Mouse (Mus musculus) liver, embryonic 14.5 days (tissue): ENCODE results near the gene Mrpl54. TPM values are rescaled to one million over a fixed set of nuclear protein-coding genes. Genes with fewer than 3 reads are reported as not detected.

Source experiments
- ATAC-seq: fragments of 200-750 bp; cut with Nextera tagmentation; 2 replicates; pipeline ENCODE4 v1.8.0; 2017; ENCODE audit warnings: moderate number of reproducible peaks, mild to moderate bottlenecking, moderate library complexity; ENCODE audit not compliant: insufficient read depth
- DNase-seq, 3 experiments: peaks; one replicate each; pipeline ENCODE4 v3.0.0-alpha.2; 2012 to 2013; ENCODE audit warnings: low read depth in 3 of 3, low spot score in 3 of 3
- H3K27ac ChIP-seq: fragments of 300-500 bp; sonication (generic); 2 replicates; pipeline ENCODE4 v1.5.1; 2014; ENCODE audit warnings: moderate library complexity, mild to moderate bottlenecking, control low read depth, inconsistent platforms
- H3K27me3 ChIP-seq: fragments of 300-500 bp; sonication (generic); 2 replicates; pipeline ENCODE4 v1.6.1; 2014; ENCODE audit warnings: mild to moderate bottlenecking, low read length, moderate library complexity; ENCODE audit not compliant: control insufficient read depth, insufficient read depth
- H3K36me3 ChIP-seq: fragments of 300-500 bp; sonication (generic); replicated peaks from 2 replicates; pipeline ENCODE4 v1.6.1; 2014; ENCODE audit warnings: low read depth; ENCODE audit not compliant: control insufficient read depth, insufficient read depth
- H3K4me1 ChIP-seq, 2 experiments: fragments of 200-500 bp in 1 of 2; fragments of 300-500 bp in 1 of 2; sonication (generic) in 1 of 2; replicated peaks; 2 replicates each; pipeline ENCODE4 v1.6.1; 2012 to 2014; ENCODE audit warnings: antibody characterized with exemption in 1 of 2, inconsistent platforms in 1 of 2, low read length in 1 of 2; ENCODE audit not compliant: control insufficient read depth in 2 of 2, insufficient read depth in 2 of 2
- H3K4me2 ChIP-seq: fragments of 300-500 bp; sonication (generic); 2 replicates; pipeline ENCODE4 v1.6.1; 2014; ENCODE audit warnings: low read depth, mild to moderate bottlenecking, control low read depth, moderate library complexity
- H3K4me3 ChIP-seq, 2 experiments: fragments of 200-500 bp in 1 of 2; fragments of 300-500 bp in 1 of 2; sonication (generic) in 1 of 2; 2 replicates each; pipeline ENCODE4 v1.5.1; 2012 to 2014; ENCODE audit warnings: low read depth in 2 of 2, low read length in 2 of 2, mild to moderate bottlenecking in 2 of 2, control low read depth in 1 of 2, inconsistent platforms in 1 of 2, moderate library complexity in 1 of 2; ENCODE audit not compliant: insufficient read depth in 1 of 2
- H3K9ac ChIP-seq: fragments of 300-500 bp; sonication (generic); replicated peaks from 2 replicates; pipeline ENCODE4 v1.6.1; 2014; ENCODE audit warnings: mild to moderate bottlenecking, control low read depth, moderate library complexity
- H3K9me3 ChIP-seq: fragments of 300-500 bp; sonication (generic); 2 replicates; pipeline ENCODE4 v1.6.1; 2016; ENCODE audit warnings: low read length, mixed read lengths; ENCODE audit not compliant: control insufficient read depth
- CTCF ChIP-seq: IDR thresholded peaks from 2 replicates; pipeline ENCODE4 v1.5.1; 2016; ENCODE audit warnings: antibody characterized with exemption, low read depth, control low read depth
- EP300 ChIP-seq: IDR thresholded peaks from 2 replicates; pipeline ENCODE4 v1.6.1; 2016; ENCODE audit warnings: antibody characterized with exemption, low read depth
- WGBS: fragments of 180-500 bp; shearing (Covaris S2); extraction: QIAGEN DNeasy Blood & Tissue Kit; methylation state at CpG from one replicate; pipeline ENCODE4 v1.1.7; 2014; ENCODE audit not compliant: insufficient replicate concordance; 5-methylcytosine and 5-hydroxymethylcytosine counted together
- polyA plus RNA-seq, 2 experiments: library from polyadenylated mRNA; depleted of rRNA in 1 of 2; stranded (reverse) in 1 of 2; unstranded in 1 of 2; fragments of >200 nt; fragmentation: Nextera tagmentation in 1 of 2; extraction: Ambion mirVana in 1 of 2; gene quantifications; 2 replicates each; pipeline versions ENCODE4 v1.2.1 to v1.2.3; 2012 to 2014

Mrpl54 gene
- polyA plus RNA-seq, 2 experiments = 49.9 to 113 TPM

- no peak for ATAC-seq
- H3K4me3 ChIP-seq = peak overlapping the region in 1 of 2 experiments; percentile 76; a peak in 1 of 4 replicates
- TF ChIP-seq EP300 (no peak), CTCF (no peak)
- no peak for DNase-seq
- H3K27me3 ChIP-seq = no peaks in the 10 kb centered on the region
- no peaks in the 10 kb centered on the region for H3K9me3 ChIP-seq
- H3K36me3 ChIP-seq = peaks cover 4% of the 10 kb centered on the region; the same call in 1 of the 2 replicates
- peak overlapping the region; percentile 72 for H3K4me2 ChIP-seq
- no peak overlapping the region for H3K27ac ChIP-seq
- WGBS = 78% methylated on average over 8 of the region's 8 CpGs
- H3K9ac ChIP-seq = no peak overlapping the region
- peaks cover 4 to 11% of the 10 kb centered on the region in 2 experiments for H3K4me1 ChIP-seq
Observed at GRCm38 (mm10) chr10:81265540-81265939, 1.2 kb downstream of the Mrpl54 start.

GRCm38 (mm10) chr10:81261025-81261424 lies 5.7 kb downstream of the Mrpl54 start:
- Histone ChIP-seq H3K9me3 (no peaks in the 10 kb centered on the region), H3K4me2 (no peak overlapping the region), H3K27me3 (peaks cover 29% of the 10 kb centered on the region), H3K27ac (no peak overlapping the region), H3K36me3 (peaks cover 4% of the 10 kb centered on the region; the same call in 1 of the 2 replicates), H3K4me1 (peaks cover 0 to 2% of the 10 kb centered on the region in 2 experiments; a peak in 1 of 4 replicates), H3K4me3 (no peak overlapping the region), H3K9ac (no peak overlapping the region)
- no peak for TF ChIP-seq CTCF
- TF ChIP-seq EP300 = no peak
- ATAC-seq (no peak), DNase-seq (no peak)
- 69% methylated on average over 4 of the region's 4 CpGs for WGBS

GRCm38 (mm10) chr10:81259225-81259884 lies 7.4 kb downstream of the Mrpl54 start:
- Histone ChIP-seq H3K4me2 (no peak overlapping the region), H3K27me3 (peaks cover 32% of the 10 kb centered on the region), H3K9ac (no peak overlapping the region), H3K4me1 (no peaks in the 10 kb centered on the region), H3K27ac (no peak overlapping the region), H3K4me3 (no peak overlapping the region), H3K9me3 (no peaks in the 10 kb centered on the region), H3K36me3 (peaks cover 2% of the 10 kb centered on the region; the same call in 1 of the 2 replicates)
- WGBS = 47% methylated on average over 21 of the region's 21 CpGs
- DNase-seq = no peak
- no peak for ATAC-seq
- TF ChIP-seq EP300 (no peak), CTCF (no peak)

GRCm38 (mm10) chr10:81257158-81258039 lies 9.3 kb downstream of the Mrpl54 start:
- H3K9me3 ChIP-seq = no peaks in the 10 kb centered on the region
- ATAC-seq (0 out of 2 replicates have a peak, but pooled peaks have one; percentile 3), DNase-seq (no peak)
- no peak overlapping the region for H3K9ac ChIP-seq
- H3K36me3 ChIP-seq = no peaks in the 10 kb centered on the region
- H3K4me3 ChIP-seq = peak overlapping the region; percentile 23 to 28; a peak in 3 of 4 replicates
- TF ChIP-seq CTCF (no peak), EP300 (no peak)
- H3K4me2 ChIP-seq = peak overlapping the region; percentile 56
- 1% methylated on average over 62 of the region's 62 CpGs for WGBS
- no peaks in the 10 kb centered on the region for H3K4me1 ChIP-seq
- peaks cover 47% of the 10 kb centered on the region for H3K27me3 ChIP-seq
- no peak overlapping the region for H3K27ac ChIP-seq

GRCm38 (mm10) chr10:81254886-81255285 lies 11.8 kb downstream of the Mrpl54 start:
- H3K9me3 ChIP-seq = no peaks in the 10 kb centered on the region
- H3K36me3 ChIP-seq = no peaks in the 10 kb centered on the region
- no peak overlapping the region for H3K27ac ChIP-seq
- no peak overlapping the region for H3K4me3 ChIP-seq
- ATAC-seq (no peak), DNase-seq (no peak)
- H3K4me1 ChIP-seq = no peaks in the 10 kb centered on the region
- TF ChIP-seq CTCF (no peak), EP300 (no peak)
- 7% methylated on average over 1 of the region's 1 CpGs for WGBS
- H3K4me2 ChIP-seq = no peak overlapping the region
- H3K27me3 ChIP-seq = peaks cover 54% of the 10 kb centered on the region
- H3K9ac ChIP-seq = no peak overlapping the region
